Mouse (Mus musculus) ES-E14 (cell line): ENCODE measurements around the gene Lhx2. TPM values are rescaled to one million over a fixed set of nuclear protein-coding genes. Genes with fewer than 3 reads are reported as not detected.

Source experiments
- DNase-seq: peaks from one replicate; pipeline ENCODE4 v3.0.0-alpha.2; 2013; ENCODE audit warnings: low read depth, low spot score
- H3K27ac ChIP-seq: 2 replicates; pipeline ENCODE4 v1.5.1; 2012; ENCODE audit warnings: low read depth, mild to moderate bottlenecking, low read length, moderate library complexity, mixed read lengths; ENCODE audit not compliant: poor library complexity, insufficient read depth, severe bottlenecking
- H3K36me3 ChIP-seq: 2 replicates; pipeline ENCODE4 v1.6.1; 2012; ENCODE audit warnings: mild to moderate bottlenecking, low read length, moderate library complexity, mixed read lengths; ENCODE audit not compliant: control insufficient read depth, poor library complexity, insufficient read depth, severe bottlenecking
- H3K4me1 ChIP-seq, 2 experiments: fragments of 150-350 bp in 1 of 2; sonication (generic) in 1 of 2; 2 replicates each; pipeline ENCODE4 v1.6.1; 2012; ENCODE audit warnings: low read length in 2 of 2, mild to moderate bottlenecking in 1 of 2, mixed read lengths in 1 of 2; ENCODE audit not compliant: control insufficient read depth in 2 of 2, insufficient read depth in 2 of 2, poor library complexity in 1 of 2
- H3K4me3 ChIP-seq, 2 experiments: fragments of 150-350 bp in 1 of 2; sonication (generic) in 1 of 2; 2 replicates each; pipeline ENCODE4 v1.5.1; 2012; ENCODE audit warnings: low read length in 2 of 2, low read depth in 1 of 2, mild to moderate bottlenecking in 1 of 2, mixed read lengths in 1 of 2; ENCODE audit not compliant: insufficient read depth in 1 of 2, poor library complexity in 1 of 2, severe bottlenecking in 1 of 2
- H3K9ac ChIP-seq: 2 replicates; pipeline ENCODE4 v1.6.1; 2012; ENCODE audit warnings: low read depth, mild to moderate bottlenecking, low read length, mixed read lengths; ENCODE audit not compliant: poor library complexity, insufficient read depth, severe bottlenecking
- H3K9me3 ChIP-seq: fragments of 150-350 bp; sonication (generic); 2 replicates; pipeline ENCODE4 v1.6.1; 2012; ENCODE audit warnings: low read depth, mild to moderate bottlenecking, low read length; ENCODE audit not compliant: control insufficient read depth, insufficient read depth
- CHD2 ChIP-seq: IDR thresholded peaks from 2 replicates; pipeline ENCODE4 v1.6.1; 2014; ENCODE audit warnings: mild to moderate bottlenecking, low read depth, low read length, inconsistent platforms
- HCFC1 ChIP-seq: IDR thresholded peaks from 2 replicates; pipeline ENCODE4 v1.6.1; 2012; ENCODE audit warnings: low read length, inconsistent platforms, borderline replicate concordance; ENCODE audit not compliant: insufficient read depth
- MAFK ChIP-seq: IDR thresholded peaks from 2 replicates; pipeline ENCODE4 v1.6.1; 2014; ENCODE audit warnings: mild to moderate bottlenecking, low read depth, low read length, inconsistent platforms; ENCODE audit not compliant: insufficient read depth
- ZC3H11A ChIP-seq: IDR thresholded peaks from 2 replicates; pipeline ENCODE4 v1.6.1; 2012; ENCODE audit warnings: low read depth, mild to moderate bottlenecking, inconsistent platforms, low read length, borderline replicate concordance
- ZNF384 ChIP-seq: IDR thresholded peaks from 2 replicates; pipeline ENCODE4 v1.6.1; 2012; ENCODE audit warnings: low read depth, low read length, inconsistent platforms
- in situ Hi-C, 2 experiments: fragments of 600-800 bp; cut with MboI; formaldehyde crosslinking; loops; one replicate each; pipeline ENCODE4 v1.15.1; 2025; ENCODE audit warnings: low sequenced_read_pairs in 2 of 2, inconsistent platforms in 1 of 2; ENCODE audit not compliant: unreplicated experiment in 2 of 2
- total RNA-seq: library from RNA; depleted of rRNA; stranded (reverse); fragments of 300-350 nt; gene quantifications from 2 replicates; pipeline ENCODE4 v1.2.3, GENCODE M21; 2012

Gene Lhx2
- total RNA-seq, 1 experiment = 0.36 TPM

DNA sequence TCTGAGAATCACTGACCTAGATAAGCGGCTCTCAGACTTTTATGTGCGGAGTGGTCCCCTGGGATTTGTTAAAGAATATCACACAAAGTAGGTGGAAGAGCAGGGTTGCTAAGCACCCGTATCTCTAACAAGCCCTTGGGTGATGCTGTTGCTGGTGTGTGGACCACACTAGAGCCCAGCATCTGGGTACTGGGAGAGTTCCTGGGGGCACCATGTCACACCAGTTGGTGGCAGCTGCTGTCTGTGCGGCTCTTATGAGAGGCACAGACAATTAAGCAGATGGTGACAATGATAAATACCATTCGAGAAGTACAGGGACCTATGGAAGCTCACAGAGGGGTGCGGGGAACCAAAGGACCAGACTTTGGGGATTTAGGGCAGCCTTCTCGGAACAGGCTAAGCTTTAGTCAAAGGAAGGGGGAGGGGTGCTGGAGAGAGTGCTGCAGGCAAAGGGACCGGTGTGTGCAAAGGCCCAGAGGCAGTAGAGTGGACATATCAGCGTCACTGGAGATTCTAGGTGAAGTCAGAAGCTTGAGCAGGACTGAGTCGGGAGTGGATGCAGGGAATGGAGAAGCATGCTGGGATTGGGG is 65.0 kb downstream of the Lhx2 start:
- Histone ChIP-seq H3K9ac (no peak overlapping the region), H3K36me3 (no peaks in the 10 kb centered on the region), H3K9me3 (no peaks in the 10 kb centered on the region), H3K4me1 (peaks cover 0 to 4% of the 10 kb centered on the region in 2 experiments; a peak in 2 of 4 replicates), H3K4me3 (no peak overlapping the region), H3K27ac (no peak overlapping the region)
- DNase-seq = no peak
- in situ Hi-C loops = no loop called here
- no peak for TF ChIP-seq MAFK
- no peak for TF ChIP-seq HCFC1
- no peak for TF ChIP-seq ZNF384
- TF ChIP-seq CHD2 = no peak
- no peak for TF ChIP-seq ZC3H11A

DNA sequence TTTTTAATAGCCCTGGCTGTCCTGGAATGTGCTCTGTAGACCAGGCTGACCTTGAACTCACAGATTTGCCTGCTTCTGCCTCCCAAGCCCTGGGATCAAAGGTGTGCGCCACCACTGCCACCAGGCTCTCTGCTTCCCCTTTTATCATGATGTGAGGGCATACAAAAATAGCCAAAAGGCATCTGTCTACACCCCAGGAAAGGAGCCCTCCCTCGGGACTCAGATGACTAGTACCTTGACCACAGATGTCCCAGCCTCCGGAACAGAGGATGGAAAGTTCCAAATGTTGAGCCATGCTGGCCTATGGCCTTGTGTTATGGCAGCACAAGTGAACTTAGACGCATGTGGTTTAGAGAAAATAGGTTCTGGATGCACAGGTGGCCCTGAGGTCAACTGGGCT is 66.3 kb downstream of the Lhx2 start:
- in situ Hi-C loops = no loop called here
- H3K4me1 ChIP-seq = peaks cover 0 to 4% of the 10 kb centered on the region in 2 experiments; a peak in 2 of 4 replicates
- H3K4me3 ChIP-seq = no peak overlapping the region

DNA sequence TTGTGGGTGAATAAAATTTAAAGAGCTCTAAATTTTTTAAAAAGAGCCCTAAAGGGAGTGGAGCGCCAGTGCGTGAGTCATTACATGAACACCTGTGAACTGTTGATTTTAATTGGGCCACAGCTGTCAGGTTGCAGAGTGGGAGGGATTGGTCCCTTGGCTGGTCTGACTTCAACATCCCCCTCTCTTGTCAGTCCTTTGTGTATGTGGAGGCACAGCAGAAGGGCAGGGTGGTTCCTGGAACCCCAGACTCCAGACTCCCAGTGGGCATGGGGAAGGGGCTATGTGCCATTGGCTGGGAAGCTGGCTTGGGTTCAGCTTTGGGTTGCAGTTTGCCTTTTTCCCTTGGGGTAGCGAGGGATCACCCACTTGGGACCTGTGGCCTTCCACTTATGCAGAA is 70.2 kb downstream of the Lhx2 start:
- in situ Hi-C loops = no loop called here
- Histone ChIP-seq H3K4me1 (no peaks in the 10 kb centered on the region; a peak in 1 of 4 replicates), H3K9ac (no peak overlapping the region), H3K9me3 (no peaks in the 10 kb centered on the region), H3K4me3 (no peak overlapping the region), H3K36me3 (no peaks in the 10 kb centered on the region), H3K27ac (no peak overlapping the region)
- DNase-seq = no peak
- TF ChIP-seq HCFC1 (no peak), MAFK (no peak), ZC3H11A (no peak), CHD2 (no peak), ZNF384 (no peak)

More for the DNA sequence above, 66.3 kb downstream of the Lhx2 start:
- DNase-seq = no peak
- no peak overlapping the region for H3K9ac ChIP-seq
- H3K36me3 ChIP-seq = no peaks in the 10 kb centered on the region
- no peak overlapping the region for H3K27ac ChIP-seq
- H3K9me3 ChIP-seq = no peaks in the 10 kb centered on the region
- TF ChIP-seq HCFC1 (no peak), MAFK (no peak), ZC3H11A (no peak), ZNF384 (no peak), CHD2 (no peak)

DNA sequence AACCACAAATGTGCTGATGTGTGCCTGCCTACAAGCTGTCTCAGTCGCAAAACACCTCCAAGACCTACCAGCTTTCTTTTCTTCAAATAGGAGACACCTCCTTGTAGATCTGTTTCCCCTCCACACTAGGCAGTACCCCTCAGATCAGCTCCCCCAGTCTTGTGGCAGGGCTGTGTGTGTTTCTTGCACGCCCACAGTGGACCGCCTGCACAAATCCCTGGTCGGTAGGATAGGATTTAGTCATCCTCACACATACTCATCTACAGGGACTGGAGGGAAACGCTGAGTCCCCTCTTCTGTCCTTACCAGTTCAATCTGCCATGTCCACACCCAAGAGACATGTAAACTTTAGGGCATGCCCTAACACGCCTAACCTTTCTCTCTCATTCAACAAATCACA is 71.1 kb downstream of the Lhx2 start:
- H3K9ac ChIP-seq = no peak overlapping the region
- no peak for DNase-seq
- in situ Hi-C loops = no loop called here
- H3K36me3 ChIP-seq = no peaks in the 10 kb centered on the region
- no peaks in the 10 kb centered on the region; a peak in 1 of 4 replicates for H3K4me1 ChIP-seq
- no peaks in the 10 kb centered on the region for H3K9me3 ChIP-seq
- no peak overlapping the region for H3K4me3 ChIP-seq
- TF ChIP-seq ZNF384 = no peak
- no peak for TF ChIP-seq CHD2
- TF ChIP-seq ZC3H11A = no peak
- TF ChIP-seq MAFK = no peak
- TF ChIP-seq HCFC1 = no peak
- no peak overlapping the region for H3K27ac ChIP-seq
